Mouse (Mus musculus): Measurements from ENCODE around the gene Casp3. TPM values are rescaled to one million over a fixed set of nuclear protein-coding genes. Genes with fewer than 3 reads are reported as not detected.

Casp3 gene
- polyA plus RNA-seq, 1 experiment from 2014 or later: 213 TPM

GRCm38 (mm10) chr8:46612913-46613312 lies 4.2 kb upstream of the Casp3 start:
- WGBS: 74% methylated on average over 4 of the region's 4 CpGs
- H3K36me3 ChIP-seq: 0 out of 2 replicates have a peak, but pooled peaks cover 3% of the 10 kb centered on the region
- peaks cover 6% of the 10 kb centered on the region for H3K4me1 ChIP-seq (replicated peaks)
- H3K27ac ChIP-seq (replicated peaks): peak overlapping the region; percentile 24; the same call in 1 of the 2 replicates
- no peaks in the 10 kb centered on the region for H3K27me3 ChIP-seq
- H3K4me3 ChIP-seq: no peak overlapping the region
- no peak for ATAC-seq (ENCODE audit: low read depth)
- no peak overlapping the region for H3K4me2 ChIP-seq
- H3K9ac ChIP-seq: no peak overlapping the region
- H3K9me3 ChIP-seq: no peaks in the 10 kb centered on the region

GRCm38 (mm10) chr8:46613377-46613776 lies 3.7 kb upstream of the Casp3 start:
- WGBS: 77% methylated on average over 4 of the region's 4 CpGs
- no peak for ATAC-seq (ENCODE audit: low read depth)
- no peaks in the 10 kb centered on the region for H3K9me3 ChIP-seq
- no peak overlapping the region for H3K4me2 ChIP-seq
- no peak overlapping the region for H3K9ac ChIP-seq
- H3K4me3 ChIP-seq: no peak overlapping the region
- H3K27me3 ChIP-seq: no peaks in the 10 kb centered on the region
- H3K27ac ChIP-seq (replicated peaks): no peak overlapping the region
- peaks cover 8% of the 10 kb centered on the region for H3K4me1 ChIP-seq (replicated peaks)
- H3K36me3 ChIP-seq: 0 out of 2 replicates have a peak, but pooled peaks cover 3% of the 10 kb centered on the region

- H3K4me1 ChIP-seq (replicated peaks): peaks cover 23% of the 10 kb centered on the region
- no peaks in the 10 kb centered on the region for H3K27me3 ChIP-seq
- no peak overlapping the region for H3K9ac ChIP-seq
- H3K4me2 ChIP-seq: peak overlapping the region; percentile 85
- ATAC-seq (ENCODE audit: low read depth): no peak
- H3K36me3 ChIP-seq: no peaks in the 10 kb centered on the region
- no peaks in the 10 kb centered on the region for H3K9me3 ChIP-seq
- H3K4me3 ChIP-seq: no peak overlapping the region
- no peak overlapping the region for H3K27ac ChIP-seq (replicated peaks)
- WGBS: 86% methylated on average over 8 of the region's 8 CpGs
Observed at GRCm38 (mm10) chr8:46615936-46616335, 1.2 kb upstream of the Casp3 start.

- Histone ChIP-seq H3K9me3 (no peaks in the 10 kb centered on the region), H3K27me3 (no peaks in the 10 kb centered on the region), H3K4me3 (peak overlapping the region; percentile 88), H3K9ac (peak overlapping the region; percentile 95), H3K4me2 (peak overlapping the region; percentile 85), H3K36me3 (no peaks in the 10 kb centered on the region), H3K4me1 (replicated peaks) (peaks cover 29% of the 10 kb centered on the region), H3K27ac (replicated peaks) (peak overlapping the region; percentile 96)
- peak; percentile 71 for ATAC-seq (ENCODE audit: low read depth)
- WGBS: under 1% methylated on average over 38 of the region's 38 CpGs
Observed at GRCm38 (mm10) chr8:46617690-46618620, 864 bp downstream of the Casp3 start.

- H3K4me2 ChIP-seq: peak overlapping the region; percentile 85
- WGBS: 1% methylated on average over 10 of the region's 10 CpGs
- H3K27me3 ChIP-seq: no peaks in the 10 kb centered on the region
- peaks cover 29% of the 10 kb centered on the region for H3K4me1 ChIP-seq (replicated peaks)
- H3K9me3 ChIP-seq: no peaks in the 10 kb centered on the region
- peak overlapping the region; percentile 95 for H3K9ac ChIP-seq
- peak overlapping the region; percentile 96; the same call in 1 of the 2 replicates for H3K27ac ChIP-seq (replicated peaks)
- H3K4me3 ChIP-seq: peak overlapping the region; percentile 88
- ATAC-seq (ENCODE audit: low read depth): no peak
- H3K36me3 ChIP-seq: no peaks in the 10 kb centered on the region
Observed at GRCm38 (mm10) chr8:46618639-46619320, 1.7 kb downstream of the Casp3 start.

- no peaks in the 10 kb centered on the region for H3K27me3 ChIP-seq
- no peaks in the 10 kb centered on the region for H3K36me3 ChIP-seq
- no peak overlapping the region for H3K4me3 ChIP-seq
- H3K9me3 ChIP-seq: no peaks in the 10 kb centered on the region
- no peak overlapping the region; the same call in 1 of the 2 replicates for H3K27ac ChIP-seq (replicated peaks)
- H3K9ac ChIP-seq: no peak overlapping the region
- no peak overlapping the region for H3K4me2 ChIP-seq
- H3K4me1 ChIP-seq (replicated peaks): peaks cover 35% of the 10 kb centered on the region
- peak; percentile 52 for ATAC-seq (ENCODE audit: low read depth)
- WGBS: 67% methylated on average over 9 of the region's 9 CpGs
Observed at GRCm38 (mm10) chr8:46622446-46623270, 5.6 kb downstream of the Casp3 start.

- H3K36me3 ChIP-seq: peaks cover 5% of the 10 kb centered on the region
- no peak overlapping the region for H3K27ac ChIP-seq (replicated peaks)
- H3K4me3 ChIP-seq: no peak overlapping the region
- WGBS: 93% methylated on average over 1 of the region's 1 CpGs
- no peak overlapping the region for H3K4me2 ChIP-seq
- no peak for ATAC-seq (ENCODE audit: low read depth)
- no peaks in the 10 kb centered on the region for H3K27me3 ChIP-seq
- no peaks in the 10 kb centered on the region for H3K9me3 ChIP-seq
- peaks cover 22% of the 10 kb centered on the region; the same call in 1 of the 2 replicates for H3K4me1 ChIP-seq (replicated peaks)
- no peak overlapping the region for H3K9ac ChIP-seq
Observed at GRCm38 (mm10) chr8:46625166-46625565, 8.1 kb downstream of the Casp3 start.

- no peaks in the 10 kb centered on the region for H3K9me3 ChIP-seq
- 95% methylated on average over 5 of the region's 5 CpGs for WGBS
- ATAC-seq (ENCODE audit: low read depth): no peak
Observed at GRCm38 (mm10) chr8:46626642-46627041, 9.6 kb downstream of the Casp3 start.

GRCm38 (mm10) chr8:46627881-46628280 lies 10.8 kb downstream of the Casp3 start:
- H3K4me2 ChIP-seq: no peak overlapping the region
- H3K36me3 ChIP-seq: peaks cover 30% of the 10 kb centered on the region
- ATAC-seq (ENCODE audit: low read depth): no peak
- H3K4me1 ChIP-seq (replicated peaks): 0 out of 2 replicates have a peak, but pooled peaks cover 17% of the 10 kb centered on the region
- H3K27ac ChIP-seq (replicated peaks): no peak overlapping the region
- no peaks in the 10 kb centered on the region for H3K27me3 ChIP-seq
- no peak overlapping the region for H3K4me3 ChIP-seq
- 77% methylated on average over 7 of the region's 7 CpGs for WGBS
- no peak overlapping the region for H3K9ac ChIP-seq
- no peaks in the 10 kb centered on the region for H3K9me3 ChIP-seq

More at GRCm38 (mm10) chr8:46626642-46627041, 9.6 kb downstream of the Casp3 start:
- Histone ChIP-seq H3K4me2 (no peak overlapping the region), H3K9ac (no peak overlapping the region), H3K4me1 (replicated peaks) (peaks cover 22% of the 10 kb centered on the region; the same call in 1 of the 2 replicates), H3K27ac (replicated peaks) (no peak overlapping the region), H3K27me3 (no peaks in the 10 kb centered on the region), H3K4me3 (no peak overlapping the region), H3K36me3 (peaks cover 19% of the 10 kb centered on the region)

- H3K4me3 ChIP-seq: no peak overlapping the region
- H3K4me1 ChIP-seq (replicated peaks): 0 out of 2 replicates have a peak, but pooled peaks cover 16% of the 10 kb centered on the region
- H3K27ac ChIP-seq (replicated peaks): no peak overlapping the region
- 93% methylated on average over 1 of the region's 1 CpGs for WGBS
- H3K9ac ChIP-seq: no peak overlapping the region
- H3K4me2 ChIP-seq: no peak overlapping the region
- no peaks in the 10 kb centered on the region for H3K27me3 ChIP-seq
- no peaks in the 10 kb centered on the region for H3K9me3 ChIP-seq
- ATAC-seq (ENCODE audit: low read depth): no peak
- peaks cover 38% of the 10 kb centered on the region for H3K36me3 ChIP-seq
Observed at GRCm38 (mm10) chr8:46628645-46629044, 11.6 kb downstream of the Casp3 start.

GRCm38 (mm10) chr8:46630422-46630821 lies 13.3 kb downstream of the Casp3 start:
- ATAC-seq (ENCODE audit: low read depth): no peak
- no peak overlapping the region for H3K27ac ChIP-seq (replicated peaks)
- WGBS: 96% methylated on average over 3 of the region's 3 CpGs
- H3K27me3 ChIP-seq: no peaks in the 10 kb centered on the region
- H3K4me1 ChIP-seq (replicated peaks): 0 out of 2 replicates have a peak, but pooled peaks cover 16% of the 10 kb centered on the region
- H3K4me2 ChIP-seq: no peak overlapping the region
- no peak overlapping the region for H3K4me3 ChIP-seq
- peaks cover 56% of the 10 kb centered on the region for H3K36me3 ChIP-seq
- H3K9me3 ChIP-seq: no peaks in the 10 kb centered on the region
- no peak overlapping the region for H3K9ac ChIP-seq
